Mouse (Mus musculus): ENCODE data around the gene Cul1.
"Not testable (repeated sequence)": the region's sequence is repeated elsewhere in the genome, so short reads cannot be mapped to it uniquely, and the experiment has no call there.

Cul1 gene

DNA sequence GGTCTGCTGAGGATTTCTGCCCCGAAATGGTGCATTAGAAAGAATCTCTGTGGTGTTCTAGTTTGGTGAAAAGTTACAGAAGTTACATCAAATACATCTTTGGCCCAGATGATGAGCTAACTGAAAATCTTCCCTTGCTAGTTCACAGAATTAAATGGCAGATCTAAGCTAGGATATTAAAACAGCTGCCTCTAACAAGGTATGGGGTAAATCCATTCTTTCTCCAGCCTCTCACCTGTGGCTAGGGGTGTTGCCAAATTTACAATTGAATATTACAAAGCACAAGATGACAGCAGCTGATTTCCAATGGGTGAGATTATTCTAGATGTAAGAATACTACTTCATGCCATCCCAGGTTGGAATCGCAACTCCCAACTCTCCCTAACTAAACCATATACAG lies at the start of gene Cul1:
Gene Cul1 (plus strand): TSS at position 301 of the 400 bp plus-strand sequence.
- no peak for DNase-seq

DNA sequence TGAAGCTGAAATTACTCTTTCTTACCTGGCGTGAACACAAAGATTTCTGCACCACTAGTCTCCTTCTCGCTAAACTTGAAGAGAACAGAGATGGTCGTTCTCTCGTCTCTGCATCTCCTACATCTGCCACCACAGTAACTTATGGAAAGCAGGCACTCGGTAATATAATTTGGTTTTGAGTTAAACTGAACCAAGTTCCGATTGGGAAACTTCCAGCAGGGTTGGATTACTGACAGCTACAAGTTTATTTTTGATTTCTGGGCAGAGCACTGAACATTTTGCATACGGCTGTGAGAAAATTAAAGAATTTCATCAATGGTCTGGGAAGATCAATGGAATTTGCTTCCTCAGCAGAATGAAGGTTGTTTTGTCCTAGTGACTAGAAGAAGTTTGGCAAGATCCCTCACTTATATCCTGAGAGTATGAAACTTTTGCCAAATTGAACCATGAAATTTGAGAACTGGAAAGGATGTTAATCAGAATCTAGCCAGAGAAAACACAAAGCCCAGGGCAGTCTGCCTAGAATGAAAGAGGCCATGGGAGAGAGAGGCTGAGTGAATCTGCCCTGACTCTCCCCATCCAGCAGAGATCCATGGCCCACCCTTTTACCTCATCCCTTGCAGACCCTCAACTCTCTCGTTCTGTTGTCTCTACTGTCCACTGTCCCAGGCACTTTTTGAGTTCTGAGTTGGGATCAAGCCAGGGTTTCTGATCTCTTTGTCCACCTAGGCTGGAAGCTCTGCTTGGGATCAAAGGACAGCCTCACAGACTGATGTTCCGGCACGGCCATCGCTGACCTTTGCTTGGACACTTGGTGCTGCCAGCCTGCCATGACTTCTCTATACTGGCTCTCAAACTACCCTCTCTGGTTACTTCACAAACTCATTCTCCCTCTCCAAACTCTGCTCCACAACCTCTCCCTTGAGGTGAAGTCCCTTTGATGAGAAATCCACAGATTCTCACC lies 48.5 kb upstream of the Cul1 start:
- DNase-seq, result no peak

DNA sequence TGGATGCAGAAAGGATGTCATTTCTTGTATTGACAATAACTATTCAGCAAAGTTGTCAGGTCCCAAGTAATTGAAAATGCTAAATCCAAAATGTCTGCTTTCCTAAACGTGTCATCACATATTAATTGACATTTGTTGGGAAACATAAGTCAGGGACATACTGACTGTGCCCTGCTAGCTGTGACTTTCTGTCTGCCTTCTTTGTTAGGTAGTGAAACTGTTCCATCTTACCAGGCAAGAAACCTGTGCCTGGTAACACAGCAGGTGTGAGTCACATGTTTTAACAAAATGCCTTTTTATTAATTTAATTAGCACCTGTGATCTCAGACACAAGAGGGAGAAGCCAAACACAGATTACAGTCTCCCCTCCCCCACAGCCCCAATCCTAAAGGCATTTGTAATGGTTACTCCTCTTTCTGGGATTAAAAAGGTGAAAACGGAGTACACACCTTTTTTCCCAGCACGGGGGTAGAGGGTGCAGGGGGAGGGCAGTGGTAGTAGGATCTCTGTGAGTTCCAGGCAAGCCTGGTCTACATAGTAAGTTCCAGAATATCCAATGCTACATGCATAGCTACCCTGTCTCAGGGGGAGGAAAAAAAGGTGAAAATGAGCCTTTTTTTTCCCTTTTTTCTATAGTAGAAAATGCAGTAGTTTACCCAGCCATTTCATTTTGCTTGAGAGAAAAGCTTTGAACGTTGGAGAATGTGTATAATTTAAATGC lies 40.2 kb upstream of the Cul1 start:
- peak in 1 of 2 experiments; percentile 19 for DNase-seq

DNA sequence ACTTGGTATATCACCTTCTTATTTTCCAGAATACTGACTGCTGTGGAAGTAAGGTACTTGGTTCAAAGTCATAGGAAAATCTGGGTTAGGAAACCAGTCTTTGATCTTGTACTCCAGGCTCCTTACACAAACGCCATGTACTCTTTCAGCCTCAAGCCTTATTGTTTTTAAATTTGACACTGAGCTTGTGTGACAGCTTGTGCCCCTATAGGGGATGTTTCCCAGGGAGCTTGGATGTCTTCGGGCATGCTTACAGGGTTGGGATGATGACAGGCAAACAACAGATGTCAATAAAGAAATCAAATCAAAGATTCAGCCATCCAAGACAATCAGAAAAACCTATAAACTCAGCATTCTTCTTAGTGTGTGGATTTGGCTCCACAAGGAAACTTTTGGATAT lies 39.5 kb upstream of the Cul1 start:
- no peak for DNase-seq

DNA sequence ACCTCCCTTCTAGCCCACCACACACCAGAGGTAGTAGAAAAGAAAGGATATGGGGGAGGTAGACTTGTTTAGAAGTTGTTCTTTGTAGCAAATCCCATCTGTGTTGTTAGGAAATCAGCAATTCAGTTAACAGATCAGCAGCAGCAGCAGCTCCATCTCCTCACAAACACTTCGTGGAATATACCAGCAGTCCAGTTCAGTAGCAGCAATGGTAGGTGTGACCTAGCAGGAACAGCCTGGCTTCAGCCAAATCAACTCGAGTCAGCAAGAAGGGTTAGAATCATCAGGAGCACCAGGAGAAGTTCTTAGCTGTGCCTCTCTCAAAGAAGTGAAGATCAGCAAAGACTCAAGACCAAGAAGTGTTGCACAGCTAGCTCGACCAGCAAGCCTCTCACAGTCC lies 34.5 kb upstream of the Cul1 start:
- DNase-seq, result no peak

DNA sequence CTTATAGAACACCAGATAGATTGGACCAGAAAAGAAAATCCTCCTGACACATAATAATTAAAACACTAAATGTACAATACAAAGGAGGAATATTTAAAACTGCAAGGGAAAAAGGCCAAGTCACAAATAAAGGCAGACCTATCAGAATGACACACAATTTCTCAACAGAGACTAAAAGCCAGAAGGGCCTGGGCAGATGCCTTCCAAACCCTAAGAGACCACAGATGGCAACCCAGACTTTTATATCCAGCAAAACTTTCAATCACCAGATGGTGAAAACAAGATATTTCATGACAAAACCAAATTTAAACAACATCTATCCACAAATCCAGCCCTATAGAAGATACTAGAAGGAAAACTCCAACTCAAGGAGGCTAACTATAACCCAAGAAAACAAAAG lies 33.0 kb upstream of the Cul1 start:
- no peak for DNase-seq

DNA sequence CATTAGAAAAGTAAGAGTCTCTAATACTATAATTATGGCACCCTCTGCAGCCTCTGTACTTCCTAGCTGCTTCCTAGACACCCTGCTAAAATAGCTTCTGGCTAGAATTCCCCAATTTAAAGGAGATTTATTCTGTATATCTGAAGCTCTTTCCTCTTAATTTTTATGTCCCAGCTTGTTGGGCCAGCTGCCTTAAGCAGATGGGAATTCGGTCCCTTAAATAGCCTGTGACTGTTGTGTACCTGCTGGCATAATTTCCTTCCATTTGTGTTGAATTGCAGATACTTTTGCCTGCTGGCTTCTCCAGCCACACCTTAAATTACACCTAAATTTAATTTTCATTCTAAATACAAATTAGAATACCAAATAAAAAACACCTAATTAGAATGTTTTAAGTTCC lies 32.0 kb upstream of the Cul1 start:
- no peak for DNase-seq

DNA sequence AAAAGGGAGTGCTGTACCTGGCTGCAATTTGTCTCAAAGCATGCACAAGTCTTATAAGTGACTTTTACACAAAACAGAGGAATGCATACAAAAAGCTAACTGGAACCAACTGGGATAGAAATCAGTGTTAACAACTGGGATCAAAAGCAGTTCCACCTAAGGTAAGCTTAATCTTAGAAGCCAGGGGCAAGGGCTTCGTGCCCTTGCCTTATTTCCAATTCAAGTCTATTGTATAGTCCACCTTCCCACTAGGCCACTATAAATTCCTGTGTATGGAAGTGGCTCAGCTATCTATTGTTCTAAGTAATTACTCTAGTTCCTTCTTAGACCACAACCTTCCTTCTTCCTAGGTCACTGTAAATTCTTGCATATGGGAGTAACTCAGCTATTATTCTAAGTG lies 27.1 kb upstream of the Cul1 start:
- DNase-seq, result no peak

DNA sequence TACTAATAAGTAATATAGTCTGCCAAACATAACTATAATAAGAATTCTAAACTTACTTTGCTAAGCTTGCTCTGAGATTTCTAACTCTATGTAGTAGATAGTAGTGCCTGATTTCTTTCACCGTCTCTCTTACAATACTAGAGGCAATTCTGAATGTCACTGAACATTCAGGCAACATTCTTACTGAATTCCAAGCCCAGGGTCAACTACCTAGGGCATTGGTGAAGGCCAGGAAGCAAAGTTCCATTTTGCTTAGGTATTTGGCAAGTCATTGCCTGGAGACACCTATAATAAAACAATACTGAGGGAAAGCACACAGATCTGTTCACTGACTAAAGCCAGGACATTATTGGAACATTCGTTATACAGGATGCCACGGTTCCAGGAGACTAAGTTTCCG lies 26.6 kb upstream of the Cul1 start:
- not testable (repeated sequence) for DNase-seq

DNA sequence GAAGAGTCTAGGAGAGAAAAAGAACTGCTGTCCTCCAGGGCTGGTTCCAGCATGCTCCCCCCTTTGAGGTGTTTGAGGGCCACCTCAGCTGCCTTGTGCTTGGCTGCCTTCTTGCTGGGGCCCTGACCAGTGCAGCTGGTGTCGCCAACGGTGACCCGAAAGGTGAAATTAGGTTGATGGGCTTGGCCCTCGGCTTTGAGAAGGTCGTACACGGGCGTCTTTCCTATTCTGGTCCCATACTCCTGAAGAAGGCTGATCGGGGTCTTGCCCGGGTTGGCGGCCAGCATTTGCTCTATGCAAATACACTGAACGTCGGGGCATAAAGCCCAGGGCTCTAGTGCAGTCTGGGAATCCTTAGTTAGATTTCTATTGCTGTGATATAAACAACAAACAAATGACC lies 20.4 kb upstream of the Cul1 start:
- DNase-seq, result not testable (repeated sequence)

DNA sequence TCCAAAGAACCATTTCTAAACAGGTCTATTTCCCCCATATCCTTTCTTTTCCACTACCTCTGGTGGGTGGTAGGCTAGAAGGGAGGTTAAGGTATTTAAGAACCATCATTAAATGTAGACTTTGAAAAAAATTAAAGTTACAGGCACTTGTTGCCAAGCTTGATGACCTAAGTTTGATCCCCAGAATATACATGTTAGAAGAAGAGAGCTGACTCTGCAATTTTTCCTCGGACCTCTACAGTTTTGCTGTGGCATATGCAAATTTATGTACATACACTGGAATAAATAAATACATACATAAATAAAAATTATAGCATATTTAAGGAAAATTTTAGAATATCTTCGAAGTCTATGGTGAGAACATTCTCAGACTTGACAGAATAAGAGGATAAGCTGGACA lies 13.1 kb upstream of the Cul1 start:
- no peak for DNase-seq

DNA sequence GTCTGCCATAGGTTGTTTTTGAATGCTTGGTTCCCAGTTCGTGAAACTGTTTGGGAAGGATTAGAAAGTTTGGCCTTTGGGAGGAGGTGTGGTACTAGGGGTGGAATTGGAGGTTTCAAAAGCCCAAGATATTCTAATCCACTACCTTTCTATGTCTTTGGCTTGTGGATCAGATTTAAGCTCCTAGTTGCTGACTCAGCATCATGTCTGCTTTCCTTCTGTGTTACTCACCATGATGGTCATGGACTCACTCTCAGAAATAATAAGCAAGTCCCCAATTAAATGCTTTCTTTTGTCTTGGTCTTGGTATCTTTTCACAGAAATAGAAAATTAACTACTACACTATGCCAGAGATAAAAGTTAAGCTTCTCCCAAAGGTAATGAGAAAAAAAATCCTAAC lies 5.5 kb upstream of the Cul1 start:
- DNase-seq, result no peak

DNA sequence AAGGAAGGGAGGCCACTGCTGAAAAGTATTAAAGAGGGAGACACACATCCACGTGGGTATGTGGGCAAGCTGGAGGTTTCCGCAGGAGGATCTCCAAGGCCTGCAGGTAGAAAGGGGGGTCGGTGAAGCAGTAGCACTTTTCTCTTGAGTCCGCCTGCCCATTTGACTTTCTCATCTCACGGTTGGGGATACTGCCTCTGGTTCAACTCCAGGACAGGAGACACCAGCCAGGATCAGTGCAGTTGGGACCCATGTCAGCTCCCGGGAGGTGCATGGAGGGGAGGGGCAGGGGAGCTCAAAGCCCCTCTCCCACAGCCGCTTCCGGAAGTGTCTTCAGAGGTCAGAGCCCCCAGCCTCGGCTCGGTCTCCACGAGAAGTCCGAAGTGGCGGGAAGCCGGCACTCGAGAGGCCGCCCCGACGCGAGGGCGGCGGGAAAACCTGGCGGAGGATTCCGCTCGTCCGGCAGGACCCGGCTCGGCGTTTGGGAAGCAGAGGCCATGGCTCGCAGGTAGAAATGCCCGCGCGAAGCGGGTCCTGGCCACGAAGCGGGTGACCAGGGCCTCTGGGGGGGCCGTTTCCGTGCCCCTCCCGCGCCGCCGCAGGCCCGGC lies 428 bp downstream of the Cul1 start:
- no peak for DNase-seq

DNA sequence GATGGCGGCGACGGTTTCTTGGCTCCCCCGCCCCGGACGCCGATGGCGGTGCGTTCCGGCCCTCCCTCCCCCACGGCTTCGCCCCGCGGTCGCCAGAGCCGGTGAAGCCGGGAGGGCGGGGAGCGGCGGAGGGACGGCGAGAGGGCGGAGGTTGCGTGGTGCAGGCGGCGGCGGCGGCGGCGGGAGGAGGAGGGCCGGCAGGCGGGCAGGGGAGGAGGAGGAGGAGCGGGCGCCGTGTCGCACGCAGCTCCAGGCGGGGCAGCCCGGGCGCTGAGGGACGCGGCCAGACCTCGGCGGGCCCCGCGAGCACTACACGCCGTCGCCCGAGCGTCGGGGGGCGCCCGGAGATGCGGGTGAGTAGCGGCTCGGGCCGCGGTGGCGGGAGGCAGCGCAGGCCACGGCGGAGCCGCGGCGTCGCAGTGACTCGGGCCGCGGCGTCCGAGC lies 955 bp downstream of the Cul1 start:
- DNase-seq, result peak; percentile 90 to 93

DNA sequence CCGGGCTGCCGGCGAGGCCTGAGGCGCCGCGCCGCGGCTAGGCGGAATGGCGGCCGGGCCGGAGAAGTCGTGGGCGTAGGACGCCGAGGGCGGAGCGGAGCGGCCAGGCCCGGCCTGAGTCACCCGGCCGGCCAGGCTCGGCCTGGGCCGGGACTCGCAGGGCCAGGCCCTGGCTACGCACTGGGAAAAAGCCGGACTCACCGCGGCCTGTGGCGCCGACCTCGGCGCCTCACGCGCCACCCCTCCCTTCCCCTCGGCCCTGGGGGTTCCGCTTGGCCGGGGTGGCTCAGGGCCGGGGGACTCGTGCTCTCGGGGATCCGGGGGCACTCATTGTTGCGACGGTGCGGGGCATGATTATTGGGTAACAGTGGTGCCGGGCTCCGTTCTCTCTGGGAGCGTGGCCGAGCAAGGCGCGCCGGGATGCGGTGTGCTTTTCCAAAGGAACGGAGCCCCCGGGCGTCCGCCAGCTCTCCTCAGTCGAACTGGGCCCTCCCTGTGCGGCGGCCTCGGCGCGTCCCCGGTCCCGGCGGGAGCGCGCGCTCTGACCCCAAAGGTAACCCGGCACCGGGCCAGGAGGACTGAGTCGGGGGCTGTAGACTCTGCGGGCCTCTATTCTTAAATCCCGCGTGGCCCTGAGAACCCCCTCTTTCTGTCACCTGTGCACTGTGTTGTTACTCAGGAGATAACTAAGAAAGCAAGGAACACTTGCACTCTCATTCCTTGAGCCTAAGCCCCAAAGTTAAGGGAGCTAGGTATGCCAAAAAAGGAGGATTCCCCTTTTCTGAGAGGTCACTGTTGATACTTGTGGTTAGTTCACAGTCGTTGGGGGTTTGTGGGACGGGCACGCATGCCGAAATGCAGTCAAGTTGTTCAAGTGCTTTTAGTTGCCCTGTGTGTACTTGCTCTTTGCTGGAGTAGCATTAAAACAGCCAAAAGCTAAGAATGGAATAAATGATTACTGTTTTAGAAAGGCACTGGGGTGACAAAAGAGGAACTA lies 1.7 kb downstream of the Cul1 start:
- DNase-seq, result peak; percentile 76 to 81

DNA sequence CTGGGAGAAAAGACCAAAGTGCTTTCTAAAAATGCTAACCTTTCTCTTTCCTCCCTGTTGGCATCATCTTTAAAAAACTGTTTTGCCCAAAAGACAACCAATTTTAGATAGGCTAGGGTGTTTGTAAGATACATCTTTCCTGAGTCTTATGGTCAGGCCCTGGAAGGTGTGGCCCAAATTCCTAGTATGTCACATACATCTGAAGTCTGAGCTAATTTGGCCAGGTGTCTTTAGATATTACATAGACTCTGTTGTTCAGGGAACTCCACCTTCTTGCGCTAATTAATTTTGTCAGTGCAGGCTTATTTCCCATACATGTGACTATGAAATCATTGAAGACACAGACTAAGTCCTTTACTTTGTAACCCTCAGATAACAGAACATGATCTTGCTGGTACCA lies 2.6 kb downstream of the Cul1 start:
- DNase-seq, result no peak

DNA sequence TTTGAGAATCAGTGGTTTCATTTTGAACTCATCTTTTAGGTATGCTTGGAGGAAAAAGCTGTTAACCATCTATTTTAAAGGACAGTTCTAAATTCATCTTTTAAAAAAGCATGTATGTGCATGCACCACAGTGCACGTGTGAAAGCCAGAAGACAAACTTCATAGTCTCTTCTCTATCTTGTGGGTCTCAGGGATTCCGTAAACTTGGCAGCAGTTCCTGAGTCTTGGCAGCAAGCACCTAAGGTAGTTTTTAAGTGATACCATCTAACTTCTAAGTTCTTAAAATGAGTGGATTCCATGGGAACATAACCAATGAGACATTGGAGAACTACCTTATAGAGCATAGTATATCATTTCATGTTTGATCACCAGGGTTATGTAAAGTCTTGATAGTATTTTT lies 3.7 kb downstream of the Cul1 start:
- DNase-seq, result peak in 1 of 2 experiments; percentile 27

DNA sequence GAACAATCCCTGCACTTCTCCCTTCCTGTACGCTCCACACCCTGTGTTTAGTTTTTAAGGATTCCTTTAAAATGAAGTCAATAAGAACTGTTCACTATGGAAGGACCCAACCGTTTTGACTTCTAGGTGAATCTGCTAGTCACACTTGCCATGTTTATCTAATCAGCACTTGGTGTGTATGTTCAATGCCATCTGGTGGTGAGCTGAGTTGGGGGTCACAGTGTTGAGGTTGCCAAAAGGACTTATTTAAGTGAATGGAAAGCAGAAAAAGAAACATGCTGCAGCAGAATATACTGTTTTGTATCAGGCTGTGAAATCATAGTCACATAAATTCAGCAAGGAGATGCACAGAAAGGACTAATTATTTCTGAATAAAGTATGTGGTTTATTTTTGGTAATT lies 12.2 kb downstream of the Cul1 start:
- peak in 1 of 2 experiments; percentile 15 for DNase-seq

DNA sequence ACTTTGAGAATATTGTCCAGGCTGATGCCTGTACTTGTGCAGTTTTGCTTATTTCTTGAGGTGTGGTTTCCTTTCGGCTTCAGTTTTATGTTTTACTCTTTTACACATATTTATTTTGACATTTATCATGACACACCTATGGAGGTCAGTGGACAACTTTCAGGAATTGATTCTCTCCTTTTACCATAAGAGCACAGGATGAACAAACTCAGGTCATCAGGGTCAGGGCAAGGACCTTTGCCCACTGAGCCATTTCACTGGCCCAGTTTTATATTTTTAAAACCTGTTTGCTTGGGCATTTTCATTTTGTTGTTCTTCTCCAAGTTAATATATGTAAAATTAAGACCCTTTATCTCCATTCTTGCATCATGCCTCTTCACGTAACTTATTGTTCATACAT lies 13.3 kb downstream of the Cul1 start:
- no peak for DNase-seq

DNA sequence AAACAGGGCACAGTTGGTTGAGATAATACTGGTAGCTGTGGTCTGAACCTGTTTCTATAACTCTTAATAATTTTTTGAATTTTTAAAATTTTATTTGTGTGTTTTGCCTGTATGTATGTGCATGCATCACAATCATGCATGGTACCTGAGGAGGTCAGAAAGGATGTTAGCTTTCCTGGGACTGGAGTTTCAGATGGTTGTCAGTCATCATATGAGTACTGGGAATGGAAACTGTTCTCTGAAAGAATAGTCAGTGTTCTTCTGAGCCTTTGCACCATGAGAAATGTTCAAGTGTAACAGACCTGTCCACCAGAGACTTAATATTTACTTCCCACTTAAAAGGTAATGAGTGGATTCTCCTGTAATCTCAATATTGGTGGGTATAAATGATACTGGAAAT lies 13.9 kb downstream of the Cul1 start:
- no peak for DNase-seq

DNA sequence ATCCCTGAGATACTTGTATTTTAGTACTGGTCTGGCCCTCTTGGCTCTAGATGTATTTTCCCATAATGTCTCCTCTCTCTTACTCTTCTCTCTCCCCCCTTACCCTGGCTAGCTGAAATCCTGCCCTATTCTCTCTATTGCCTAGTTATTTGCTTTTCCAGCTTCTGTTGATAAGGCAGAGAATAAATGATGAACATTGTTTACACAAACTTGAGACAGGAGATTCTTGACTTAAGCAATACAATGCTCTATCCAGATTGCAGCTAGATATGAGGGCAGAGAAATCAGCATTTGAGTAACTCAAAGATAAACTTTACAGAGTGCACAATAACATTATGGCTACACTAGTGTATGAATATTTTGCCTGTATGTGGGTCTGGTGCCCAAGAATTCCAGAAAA lies 16.6 kb downstream of the Cul1 start:
- no peak for DNase-seq

DNA sequence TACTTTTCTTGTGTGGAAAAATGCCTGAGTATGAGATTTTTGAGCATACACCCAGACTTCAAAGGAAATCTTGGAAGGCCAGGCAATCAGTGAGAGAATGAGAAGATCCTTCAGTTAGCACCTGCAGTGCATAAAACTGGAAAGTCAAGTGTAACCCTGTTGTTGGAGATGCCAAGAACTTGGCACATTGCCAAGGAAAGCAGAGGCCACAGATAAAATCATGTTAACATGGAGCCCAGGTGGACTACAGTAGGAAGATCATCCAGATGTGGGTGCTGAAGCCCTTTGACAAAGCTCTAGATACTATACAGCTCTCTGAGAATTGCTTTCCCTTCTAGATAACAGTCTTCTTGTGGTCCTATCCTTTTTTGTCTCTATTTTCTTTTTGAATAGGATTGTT lies 19.2 kb downstream of the Cul1 start:
- DNase-seq, result peak in 1 of 2 experiments; percentile 23
